Mouse (Mus musculus) heart, embryonic 16.5 days (tissue): ENCODE data around the gene Lrig2. TPM values are rescaled to one million over a fixed set of nuclear protein-coding genes. Genes with fewer than 3 reads are reported as not detected.

Experiments
- ATAC-seq: fragments of 200-750 bp; cut with Nextera tagmentation; replicated peaks from 2 replicates; pipeline ENCODE4 v1.8.0; 2017; ENCODE audit warnings: moderate number of reproducible peaks; ENCODE audit not compliant: insufficient read depth, low FRiP score; ENCODE audit errors: extremely low read depth
- H3K27ac ChIP-seq: fragments of 300-500 bp; sonication (generic); 2 replicates; pipeline ENCODE4 v1.5.1; 2014; ENCODE audit warnings: mild to moderate bottlenecking, low read length, control low read depth, moderate library complexity
- H3K27me3 ChIP-seq: fragments of 300-500 bp; sonication (generic); 2 replicates; pipeline ENCODE4 v1.6.1; 2014; ENCODE audit warnings: low read length, mixed read lengths; ENCODE audit not compliant: control insufficient read depth, insufficient read depth
- H3K36me3 ChIP-seq: fragments of 300-500 bp; sonication (generic); 2 replicates; pipeline ENCODE4 v1.6.1; 2014; ENCODE audit not compliant: control insufficient read depth, insufficient read depth
- H3K4me1 ChIP-seq: fragments of 300-500 bp; sonication (generic); 2 replicates; pipeline ENCODE4 v1.6.1; 2014; ENCODE audit warnings: low read length, mixed read lengths; ENCODE audit not compliant: control insufficient read depth, insufficient read depth
- H3K4me2 ChIP-seq: fragments of 300-500 bp; sonication (generic); 2 replicates; pipeline ENCODE4 v1.6.1; 2014; ENCODE audit warnings: low read depth, mild to moderate bottlenecking, control low read depth, low read length
- H3K4me3 ChIP-seq: fragments of 300-500 bp; sonication (generic); 2 replicates; pipeline ENCODE4 v1.5.1; 2014; ENCODE audit warnings: mild to moderate bottlenecking, control low read depth, low read length
- H3K9ac ChIP-seq: fragments of 300-500 bp; sonication (generic); 2 replicates; pipeline ENCODE4 v1.6.1; 2014; ENCODE audit warnings: low read length, control low read depth
- H3K9me3 ChIP-seq: fragments of 300-500 bp; sonication (generic); replicated peaks from 2 replicates; pipeline ENCODE4 v1.6.1; 2016; ENCODE audit warnings: low read length; ENCODE audit not compliant: control insufficient read depth
- WGBS: fragments of 180-500 bp; shearing (Covaris S2); extraction: QIAGEN DNeasy Blood & Tissue Kit; methylation state at CpG from one replicate; pipeline ENCODE4 v1.1.7; 2014; 5-methylcytosine and 5-hydroxymethylcytosine counted together
- polyA plus RNA-seq: library from polyadenylated mRNA; unstranded; fragments of >200 nt; fragmentation: Nextera tagmentation; extraction: Ambion mirVana; gene quantifications from 2 replicates; pipeline ENCODE4 v1.2.1, GENCODE M21; 2015

Lrig2 gene
- polyA plus RNA-seq, 1 experiment from 2014 or later = 11.9 TPM

DNA sequence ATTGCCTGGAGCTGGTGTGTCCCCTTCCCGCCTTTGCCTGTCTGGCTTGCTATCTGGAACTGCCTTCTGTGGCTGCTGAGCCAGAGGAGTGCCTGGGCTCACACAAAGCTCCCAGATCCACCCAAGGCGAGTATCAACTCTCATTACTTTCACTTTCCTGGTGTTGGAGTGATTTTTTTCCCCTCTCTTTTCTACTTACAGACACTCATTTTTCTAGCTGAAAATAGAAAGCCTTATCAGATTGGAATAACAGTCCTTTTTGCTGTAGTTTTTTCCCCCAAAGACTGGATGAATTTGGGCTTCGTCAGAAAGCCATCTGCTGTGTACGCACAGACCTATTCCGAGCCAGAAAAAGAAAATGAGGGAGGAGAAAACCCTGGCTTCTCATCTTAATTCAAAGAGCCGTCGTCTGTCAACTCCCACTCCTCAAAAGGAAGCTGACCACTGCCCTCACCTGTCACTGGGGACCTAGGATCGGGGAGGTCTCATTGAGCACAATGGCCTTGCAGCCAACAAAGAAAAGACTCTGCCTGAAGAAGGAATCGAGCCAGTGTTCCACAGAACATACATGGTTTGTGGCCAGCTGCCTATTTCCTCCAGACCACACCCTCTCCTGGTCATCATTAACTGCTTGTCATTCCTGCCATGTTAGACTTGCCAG is 127.9 kb downstream of the Lrig2 start:
- Histone ChIP-seq H3K27ac (peak overlapping the region; percentile 75), H3K36me3 (no peaks in the 10 kb centered on the region), H3K9ac (peak overlapping the region; percentile 10), H3K4me3 (peak overlapping the region; percentile 4; the same call in 1 of the 2 replicates), H3K27me3 (no peaks in the 10 kb centered on the region), H3K4me1 (peaks cover 26% of the 10 kb centered on the region), H3K4me2 (peak overlapping the region; percentile 33; the same call in 1 of the 2 replicates), H3K9me3 (no peaks in the 10 kb centered on the region)
- WGBS = 38% methylated on average over 9 of the region's 9 CpGs
- no peak for ATAC-seq

DNA sequence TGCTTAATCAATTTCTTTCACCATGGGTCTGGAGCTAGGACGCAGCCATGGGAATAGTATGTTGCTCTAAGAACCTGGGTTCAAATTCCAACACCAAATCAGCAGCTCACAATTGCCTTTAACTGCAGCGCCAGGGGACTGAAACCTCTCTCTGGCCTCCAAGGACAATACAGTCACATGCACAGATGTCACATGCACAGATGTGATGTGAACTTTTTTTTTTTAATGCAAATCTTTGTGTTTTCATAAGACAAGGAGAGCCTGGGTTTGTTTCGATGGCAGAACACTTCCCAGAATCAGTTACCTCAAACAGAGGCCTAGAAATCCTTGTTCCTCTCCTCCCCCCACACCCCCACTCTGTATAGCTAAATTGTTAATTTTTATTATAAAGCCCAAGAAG is 133.5 kb downstream of the Lrig2 start:
- Histone ChIP-seq H3K9me3 (no peaks in the 10 kb centered on the region), H3K9ac (no peak overlapping the region), H3K4me2 (no peak overlapping the region), H3K4me3 (no peak overlapping the region), H3K27ac (no peak overlapping the region), H3K36me3 (no peaks in the 10 kb centered on the region), H3K4me1 (peaks cover 15% of the 10 kb centered on the region), H3K27me3 (no peaks in the 10 kb centered on the region)
- WGBS = 85% methylated on average over 3 of the region's 3 CpGs
- no peak for ATAC-seq

DNA sequence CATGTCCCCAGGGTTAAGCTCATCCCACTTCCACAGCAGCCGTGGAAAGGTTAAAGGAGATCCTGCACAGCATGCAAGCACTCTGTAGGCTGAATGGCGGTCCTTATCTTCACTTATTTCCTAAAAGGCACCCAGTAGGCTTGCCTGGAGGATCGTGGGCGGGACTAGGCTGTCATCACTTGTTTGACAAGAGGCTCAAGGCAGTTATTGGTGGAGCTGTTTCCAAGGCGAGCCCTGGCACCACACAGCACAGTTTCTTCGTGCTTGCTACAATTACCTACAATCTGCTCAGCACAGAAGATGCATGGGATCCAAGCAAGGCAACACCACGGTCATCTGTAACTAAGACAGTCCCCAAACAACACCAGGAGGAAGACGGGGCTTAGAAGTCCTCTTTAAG is 137.8 kb downstream of the Lrig2 start:
- Histone ChIP-seq H3K27me3 (no peaks in the 10 kb centered on the region), H3K36me3 (no peaks in the 10 kb centered on the region), H3K4me1 (peaks cover 19% of the 10 kb centered on the region), H3K27ac (peak overlapping the region; percentile 88), H3K4me2 (no peak overlapping the region), H3K4me3 (no peak overlapping the region), H3K9ac (no peak overlapping the region), H3K9me3 (no peaks in the 10 kb centered on the region)
- peak; percentile 69 for ATAC-seq
- WGBS = 32% methylated on average over 8 of the region's 8 CpGs

DNA sequence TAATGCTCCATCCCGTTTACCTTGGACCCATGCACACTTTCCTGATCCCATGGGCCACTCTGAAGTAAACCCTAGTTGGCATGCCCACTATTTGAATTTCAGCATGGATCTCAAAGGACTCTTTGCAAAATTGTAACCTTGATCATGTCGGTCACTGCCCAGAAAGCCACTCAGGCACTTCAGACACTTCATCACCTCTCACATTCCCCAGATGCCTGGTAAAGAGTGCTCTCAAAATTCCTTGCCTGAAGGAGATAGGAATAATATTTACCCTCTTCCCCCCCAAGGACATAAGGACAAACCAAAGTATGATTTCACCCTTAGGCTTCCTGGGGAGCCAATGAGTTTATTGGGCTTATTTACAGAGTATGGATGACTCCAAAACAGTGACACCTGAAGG is 139.3 kb downstream of the Lrig2 start:
- ATAC-seq = peak; percentile 89
- no peak overlapping the region for H3K4me2 ChIP-seq
- H3K27ac ChIP-seq = peak overlapping the region; percentile 92
- H3K4me1 ChIP-seq = peaks cover 19% of the 10 kb centered on the region
- no peak overlapping the region for H3K4me3 ChIP-seq
- H3K9me3 ChIP-seq = no peaks in the 10 kb centered on the region
- no peaks in the 10 kb centered on the region for H3K27me3 ChIP-seq
- WGBS = 46% methylated on average over 2 of the region's 2 CpGs
- no peaks in the 10 kb centered on the region for H3K36me3 ChIP-seq
- H3K9ac ChIP-seq = no peak overlapping the region

DNA sequence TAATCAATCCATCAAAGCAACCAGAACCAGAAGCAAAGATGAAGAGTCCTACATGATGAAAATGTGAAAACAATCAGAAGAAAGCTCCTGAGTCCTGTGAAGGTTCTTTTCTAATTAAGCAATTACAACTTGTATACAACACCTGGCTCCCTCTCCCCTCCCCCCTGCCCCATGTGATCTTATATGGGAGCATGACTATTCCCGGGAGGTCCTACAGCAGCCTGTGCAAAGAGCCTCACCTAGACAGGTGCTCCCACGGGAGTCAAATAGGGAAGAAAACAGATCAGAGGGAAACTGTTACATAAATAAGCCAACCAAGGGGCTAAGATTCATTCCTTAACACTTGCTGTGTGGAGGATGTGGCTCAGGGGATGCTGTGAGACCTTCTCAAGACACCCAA is 143.8 kb downstream of the Lrig2 start:
- Histone ChIP-seq H3K27me3 (no peaks in the 10 kb centered on the region), H3K27ac (no peak overlapping the region), H3K9ac (no peak overlapping the region), H3K9me3 (no peaks in the 10 kb centered on the region), H3K4me3 (no peak overlapping the region), H3K36me3 (no peaks in the 10 kb centered on the region), H3K4me2 (no peak overlapping the region), H3K4me1 (peaks cover 9% of the 10 kb centered on the region)
- ATAC-seq = no peak
- 83% methylated on average over 2 of the region's 2 CpGs for WGBS

DNA sequence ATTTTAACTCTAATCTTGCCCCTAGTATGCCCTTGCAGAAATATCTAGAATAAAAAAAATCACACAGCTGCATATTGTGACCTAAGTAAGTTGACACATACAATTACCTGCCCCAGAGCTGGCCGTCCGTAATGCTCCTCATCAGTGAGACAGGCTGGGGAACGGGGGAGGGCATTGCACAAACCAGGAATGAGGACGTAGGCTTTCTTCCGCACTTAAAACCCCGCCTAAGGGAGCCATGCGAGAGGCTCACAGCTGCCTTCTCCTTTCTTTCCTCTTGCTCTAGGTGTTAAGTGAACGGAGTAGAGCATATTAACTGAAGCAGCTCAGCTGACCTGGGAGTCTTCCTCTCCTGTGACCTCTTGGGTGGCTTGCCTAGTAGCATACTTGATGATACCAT is 149.9 kb downstream of the Lrig2 start:
- Histone ChIP-seq H3K36me3 (no peaks in the 10 kb centered on the region), H3K9ac (no peak overlapping the region), H3K4me3 (no peak overlapping the region), H3K9me3 (no peaks in the 10 kb centered on the region), H3K4me1 (peaks cover 15% of the 10 kb centered on the region), H3K27me3 (no peaks in the 10 kb centered on the region), H3K4me2 (no peak overlapping the region), H3K27ac (no peak overlapping the region)
- WGBS = 74% methylated on average over 8 of the region's 8 CpGs
- no peak for ATAC-seq

DNA sequence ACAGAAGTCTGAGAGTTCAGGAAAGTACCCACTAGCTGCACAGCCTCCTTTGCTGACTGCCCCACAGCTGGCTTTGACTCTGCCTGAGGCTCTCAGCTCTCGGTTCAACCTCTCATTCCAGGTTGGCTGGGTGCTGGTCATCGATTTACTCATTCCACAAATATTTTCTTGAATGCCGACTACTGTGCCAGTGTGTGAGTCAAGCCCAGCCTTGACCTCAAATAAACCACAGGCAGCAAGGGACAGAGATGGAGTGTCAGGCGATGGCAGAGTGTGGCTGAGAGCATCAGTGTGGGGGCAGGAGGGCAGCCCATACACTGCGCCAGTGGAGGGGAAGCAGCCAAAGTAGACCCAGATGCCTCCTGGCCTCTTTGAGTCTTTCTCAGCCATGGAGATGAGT is 151.4 kb downstream of the Lrig2 start:
- H3K4me2 ChIP-seq = no peak overlapping the region
- no peaks in the 10 kb centered on the region for H3K9me3 ChIP-seq
- WGBS = 36% methylated on average over 5 of the region's 5 CpGs
- no peaks in the 10 kb centered on the region for H3K36me3 ChIP-seq
- 0 out of 2 replicates have a peak, but pooled peaks have one; percentile 30 for ATAC-seq
- H3K4me3 ChIP-seq = no peak overlapping the region
- H3K9ac ChIP-seq = no peak overlapping the region
- H3K4me1 ChIP-seq = peaks cover 15% of the 10 kb centered on the region
- H3K27ac ChIP-seq = peak overlapping the region; percentile 51; the same call in 1 of the 2 replicates
- no peaks in the 10 kb centered on the region for H3K27me3 ChIP-seq

DNA sequence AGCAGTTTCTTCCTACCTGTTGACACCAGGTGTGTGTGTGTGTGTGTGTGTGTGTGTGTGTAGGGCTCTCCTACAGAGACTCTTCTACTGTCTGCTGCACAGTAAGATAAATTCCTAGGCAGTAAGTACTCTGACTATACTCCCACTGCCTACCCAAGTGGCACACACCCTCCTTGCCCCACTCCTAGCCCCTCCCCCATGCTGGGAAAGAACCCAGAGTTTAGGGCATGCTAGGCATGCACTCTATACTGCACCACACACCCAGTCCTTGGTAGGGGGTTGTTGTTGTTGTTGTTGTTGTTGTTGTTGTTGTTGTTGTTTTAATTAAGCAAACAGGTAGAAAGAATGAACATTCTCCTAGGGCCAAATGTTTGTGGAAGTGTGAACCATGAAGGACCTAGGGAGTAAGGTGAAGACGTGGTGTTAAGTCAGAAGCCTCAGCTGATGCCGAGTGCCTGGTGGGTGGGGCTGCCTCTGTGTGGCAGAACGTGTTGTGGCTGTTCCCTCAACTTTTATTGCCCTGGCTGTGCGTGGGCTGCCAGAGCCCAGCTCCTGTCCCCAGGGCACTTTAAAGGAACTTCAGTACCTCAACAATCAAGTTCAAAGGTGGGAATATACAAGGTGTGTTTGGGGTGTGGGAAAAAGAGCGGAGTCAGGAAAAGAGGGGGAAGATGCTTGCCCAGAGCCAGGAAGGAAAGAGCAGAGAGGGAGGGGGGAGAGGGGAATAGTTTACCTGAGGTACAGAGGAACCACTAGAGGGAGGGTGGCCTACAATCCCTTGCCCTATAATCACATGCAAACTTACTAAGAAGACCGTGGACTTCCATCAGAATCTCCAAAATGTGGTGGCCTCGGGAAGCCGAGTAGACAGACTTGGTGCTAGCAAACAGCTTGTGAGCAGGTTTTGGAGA is 152.2 kb downstream of the Lrig2 start:
- Histone ChIP-seq H3K4me3 (no peak overlapping the region), H3K36me3 (no peaks in the 10 kb centered on the region), H3K4me1 (peaks cover 15% of the 10 kb centered on the region), H3K4me2 (no peak overlapping the region), H3K27ac (peak overlapping the region; percentile 51; the same call in 1 of the 2 replicates), H3K9me3 (no peaks in the 10 kb centered on the region), H3K27me3 (no peaks in the 10 kb centered on the region), H3K9ac (no peak overlapping the region)
- 43% methylated on average over 8 of the region's 8 CpGs for WGBS
- ATAC-seq = no peak

DNA sequence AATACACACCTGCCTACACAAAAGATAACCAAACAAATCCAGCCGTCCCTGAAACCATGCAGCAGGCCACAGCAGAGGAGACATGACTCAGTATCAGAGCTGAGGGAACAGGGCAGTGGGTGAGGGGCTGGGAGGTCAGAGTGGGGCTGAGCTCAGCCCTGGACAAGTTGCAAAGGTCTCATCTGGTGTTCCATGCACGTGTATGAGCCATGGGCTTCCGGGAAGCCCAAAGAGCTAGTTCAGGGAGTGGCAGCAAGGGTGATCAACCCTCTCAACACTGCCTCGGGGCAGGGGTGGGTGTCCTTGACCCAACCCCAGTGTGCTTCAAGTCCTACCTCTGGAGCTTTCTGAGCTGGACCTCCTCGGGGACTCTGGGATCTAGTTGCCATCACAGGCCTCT is 153.0 kb downstream of the Lrig2 start:
- ATAC-seq = no peak
- H3K4me2 ChIP-seq = no peak overlapping the region
- no peak overlapping the region for H3K27ac ChIP-seq
- H3K36me3 ChIP-seq = no peaks in the 10 kb centered on the region
- WGBS = 72% methylated on average over 5 of the region's 5 CpGs
- peaks cover 18% of the 10 kb centered on the region for H3K4me1 ChIP-seq
- no peak overlapping the region for H3K4me3 ChIP-seq
- H3K9me3 ChIP-seq = no peaks in the 10 kb centered on the region
- H3K9ac ChIP-seq = no peak overlapping the region
- H3K27me3 ChIP-seq = no peaks in the 10 kb centered on the region
